21 mouse cellular contexts compared by ENCODE assay signal in the genomic region with DNA sequence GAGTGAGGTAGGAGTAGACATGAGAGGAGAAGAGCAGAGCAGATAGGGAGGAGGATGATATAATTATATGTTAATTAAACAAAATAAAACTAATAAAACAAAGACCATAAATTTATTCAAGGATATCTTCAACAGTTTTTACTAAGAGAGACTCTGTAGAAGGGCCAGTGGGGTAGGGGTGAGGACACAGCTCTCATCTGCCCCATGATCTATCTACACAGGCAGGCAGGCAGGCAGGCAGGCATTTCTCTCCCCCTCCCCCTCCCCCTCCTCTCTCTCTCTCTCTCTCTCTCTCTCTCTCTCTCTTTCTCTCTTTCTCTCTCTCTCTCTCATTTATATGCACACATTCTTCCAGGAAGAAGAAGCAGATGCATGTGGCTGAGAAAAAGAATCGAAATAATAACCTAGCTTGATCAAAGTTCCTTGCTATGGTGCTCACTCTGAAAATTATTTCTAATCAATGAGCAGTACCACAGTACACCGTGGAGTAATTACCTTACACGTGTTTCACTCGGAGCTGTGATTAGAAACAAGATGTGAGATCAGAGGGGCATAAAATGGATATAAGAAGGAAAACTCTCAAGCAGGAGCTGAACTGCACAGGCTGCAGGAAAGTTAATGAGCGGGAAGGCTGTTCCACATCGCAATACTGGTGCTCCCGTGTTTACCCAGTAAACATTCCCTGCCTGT.
DNase-seq lines count a peak whose midpoint lies in the region; ATAC-seq and TF ChIP-seq lines count a peak whose summit lies in the region.
"Had no signal": no experiment of that assay in that cellular context is flagged by ENCODE, and none has a peak within 500 bp of the region (broad histone marks: within the 10 kb centered on the region; RNA-seq: fewer than 3 reads in every experiment).

No protein-coding gene starts in this region.

- H3K27ac ChIP-seq in forebrain, embryonic 13.5 days = no peak overlapping the region
- H3K27ac ChIP-seq in forebrain, embryonic 11.5 days (ENCODE audit: low read depth, low read length) = no peak overlapping the region
- H3K27ac ChIP-seq in intestine, embryonic 15.5 days = no peak overlapping the region
- no peak overlapping the region for H3K27ac ChIP-seq in intestine, postnatal 0 days (ENCODE audit: low read depth, low read length)
- H3K27ac ChIP-seq in hindbrain, embryonic 16.5 days (ENCODE audit: low read depth, low read length) = no peak overlapping the region
- H3K27ac ChIP-seq: heart, embryonic 13.5 days; kidney, postnatal 0 days; liver, embryonic 15.5 days; lung, embryonic 15.5 days had no signal

- TF ChIP-seq POLR2A in brain, embryonic 14.5 days (IDR thresholded peaks at IDR 0.05; ENCODE audit: borderline replicate concordance, extremely low read depth, insufficient read depth, insufficient read length, poor library complexity, severe bottlenecking) = no peak

- no peak for TF ChIP-seq CTCF in intestine, postnatal 0 days (IDR thresholded peaks at IDR 0.05; ENCODE audit: low read depth)
- no peak for TF ChIP-seq CTCF in brain, embryonic 14.5 days (IDR thresholded peaks at IDR 0.05; ENCODE audit: borderline replicate concordance, extremely low read depth, insufficient read depth, insufficient read length)

- ATAC-seq in forebrain, embryonic 13.5 days = peak; percentile 37; the same call in 1 of the 2 replicates
- ATAC-seq in forebrain, embryonic 11.5 days (replicated peaks; ENCODE audit: low FRiP score) = no peak
- 0 out of 2 replicates have a peak, but pooled peaks have one; percentile 10 for ATAC-seq in intestine, embryonic 15.5 days
- ATAC-seq in intestine, postnatal 0 days = no peak
- ATAC-seq in hindbrain, embryonic 16.5 days = peak; percentile 67
- ATAC-seq: CD4-positive, CD25-positive, alpha-beta regulatory T cell, adult 4 months had no signal

- no peaks in the 10 kb centered on the region for H3K27me3 ChIP-seq in forebrain, embryonic 13.5 days
- H3K27me3 ChIP-seq in forebrain, embryonic 11.5 days (ENCODE audit: control insufficient read depth, insufficient read depth, low read length) = no peaks in the 10 kb centered on the region
- H3K27me3 ChIP-seq in intestine, embryonic 15.5 days (replicated peaks) = no peaks in the 10 kb centered on the region
- no peaks in the 10 kb centered on the region for H3K27me3 ChIP-seq in intestine, postnatal 0 days (replicated peaks; ENCODE audit: control insufficient read depth, insufficient read depth, low read length)
- H3K27me3 ChIP-seq in hindbrain, embryonic 16.5 days (replicated peaks; ENCODE audit: control insufficient read depth, insufficient read depth, low read length) = no peaks in the 10 kb centered on the region
- H3K27me3 ChIP-seq: heart, embryonic 13.5 days; liver, embryonic 15.5 days; lung, embryonic 15.5 days had no signal

- H3K9ac ChIP-seq in forebrain, embryonic 13.5 days = no peak overlapping the region
- H3K9ac ChIP-seq in forebrain, embryonic 11.5 days (ENCODE audit: low read length) = no peak overlapping the region
- no peak overlapping the region for H3K9ac ChIP-seq in intestine, embryonic 15.5 days
- H3K9ac ChIP-seq in intestine, postnatal 0 days (ENCODE audit: low read depth, low read length) = no peak overlapping the region
- H3K9ac ChIP-seq in hindbrain, embryonic 16.5 days (ENCODE audit: low read depth, low read length) = no peak overlapping the region
- H3K9ac ChIP-seq: heart, embryonic 13.5 days; liver, embryonic 15.5 days; lung, embryonic 15.5 days had no signal

- no peak for DNase-seq in forebrain, embryonic 11.5 days (ENCODE audit: low spot score)
- DNase-seq in brain, embryonic 14.5 days (ENCODE audit: low read depth) = peak; percentile 22
- DNase-seq in lung, postnatal 4 days = no peak
- no peak for DNase-seq in urinary bladder, postnatal 36 days (ENCODE audit: low spot score in 2 of 2)
- DNase-seq: adrenal gland, postnatal 25 days; cerebellum, adult 9-10 months; heart, postnatal 14 days; kidney, adult 2 months; layer of hippocampus, adult 9-11 months; lung, postnatal 36 days; retina, postnatal 1 day; right cerebral cortex, postnatal 25 days had no signal

- H3K4me2 ChIP-seq in forebrain, embryonic 13.5 days = no peak overlapping the region
- H3K4me2 ChIP-seq in forebrain, embryonic 11.5 days (ENCODE audit: low read depth, low read length, severe bottlenecking) = no peak overlapping the region
- no peak overlapping the region for H3K4me2 ChIP-seq in intestine, embryonic 15.5 days (replicated peaks)
- no peak overlapping the region for H3K4me2 ChIP-seq in intestine, postnatal 0 days (replicated peaks; ENCODE audit: low read depth)
- no peak overlapping the region for H3K4me2 ChIP-seq in hindbrain, embryonic 16.5 days (ENCODE audit: low read length)
- H3K4me2 ChIP-seq: heart, embryonic 13.5 days; liver, embryonic 15.5 days; lung, embryonic 15.5 days had no signal

- H3K4me1 ChIP-seq in forebrain, embryonic 13.5 days = peaks cover 11% of the 10 kb centered on the region
- no peaks in the 10 kb centered on the region for H3K4me1 ChIP-seq in forebrain, embryonic 11.5 days (replicated peaks; ENCODE audit: control insufficient read depth, insufficient read depth, low read length)
- H3K4me1 ChIP-seq in intestine, embryonic 15.5 days (replicated peaks) = no peaks in the 10 kb centered on the region
- no peaks in the 10 kb centered on the region for H3K4me1 ChIP-seq in intestine, postnatal 0 days (replicated peaks; ENCODE audit: control insufficient read depth, insufficient read depth, low read length)
- no peaks in the 10 kb centered on the region; the same call in 1 of the 2 replicates for H3K4me1 ChIP-seq in hindbrain, embryonic 16.5 days (ENCODE audit: control insufficient read depth, insufficient read depth, low read depth, low read length)
- H3K4me1 ChIP-seq: heart, embryonic 13.5 days; liver, embryonic 15.5 days had no signal

- H3K4me3 ChIP-seq in forebrain, embryonic 13.5 days = no peak overlapping the region
- H3K4me3 ChIP-seq in forebrain, embryonic 11.5 days (ENCODE audit: low read depth, low read length) = no peak overlapping the region
- no peak overlapping the region for H3K4me3 ChIP-seq in intestine, embryonic 15.5 days (replicated peaks)
- no peak overlapping the region for H3K4me3 ChIP-seq in intestine, postnatal 0 days (ENCODE audit: low read depth, low read length)
- H3K4me3 ChIP-seq in hindbrain, embryonic 16.5 days (ENCODE audit: low read length) = no peak overlapping the region
- H3K4me3 ChIP-seq: heart, embryonic 13.5 days; liver, embryonic 15.5 days; lung, embryonic 15.5 days had no signal

- no peaks in the 10 kb centered on the region for H3K36me3 ChIP-seq in forebrain, embryonic 13.5 days (ENCODE audit: poor library complexity, severe bottlenecking)
- H3K36me3 ChIP-seq in forebrain, embryonic 11.5 days (ENCODE audit: control insufficient read depth, insufficient read depth, low read length) = no peaks in the 10 kb centered on the region
- H3K36me3 ChIP-seq in intestine, embryonic 15.5 days = no peaks in the 10 kb centered on the region
- H3K36me3 ChIP-seq in intestine, postnatal 0 days (ENCODE audit: control insufficient read depth, insufficient read depth) = no peaks in the 10 kb centered on the region
- no peaks in the 10 kb centered on the region for H3K36me3 ChIP-seq in hindbrain, embryonic 16.5 days (ENCODE audit: control insufficient read depth, insufficient read depth, low read length)
- H3K36me3 ChIP-seq: heart, embryonic 13.5 days; liver, embryonic 15.5 days; lung, embryonic 15.5 days had no signal

- no peaks in the 10 kb centered on the region for H3K9me3 ChIP-seq in forebrain, embryonic 13.5 days (replicated peaks)
- H3K9me3 ChIP-seq in forebrain, embryonic 11.5 days (ENCODE audit: control insufficient read depth, low read length) = no peaks in the 10 kb centered on the region
- H3K9me3 ChIP-seq in intestine, embryonic 15.5 days = no peaks in the 10 kb centered on the region
- no peaks in the 10 kb centered on the region for H3K9me3 ChIP-seq in intestine, postnatal 0 days (ENCODE audit: control insufficient read depth)
- no peaks in the 10 kb centered on the region for H3K9me3 ChIP-seq in hindbrain, embryonic 16.5 days (ENCODE audit: control insufficient read depth, low read length)
- H3K9me3 ChIP-seq: heart, embryonic 13.5 days; liver, embryonic 15.5 days; lung, embryonic 15.5 days had no signal

- WGBS in forebrain, embryonic 13.5 days = 68% methylated on average over 7 of the region's 7 CpGs
- WGBS in forebrain, embryonic 11.5 days = 84% methylated on average over 7 of the region's 7 CpGs
- WGBS in intestine, embryonic 15.5 days = 62% methylated on average over 7 of the region's 7 CpGs
- 47% methylated on average over 7 of the region's 7 CpGs for WGBS in intestine, postnatal 0 days
- WGBS in hindbrain, embryonic 16.5 days = 60% methylated on average over 7 of the region's 7 CpGs

Comparison
In these comparisons a context has a peak if more than half of its experiments do, and no peak if none do; other contexts are left out.
1. ATAC-seq: peak in forebrain, embryonic 13.5 days (single experiment), intestine, embryonic 15.5 days (single experiment) and hindbrain, embryonic 16.5 days (single experiment); none in forebrain, embryonic 11.5 days (single experiment) and intestine, postnatal 0 days (single experiment).